Mouse (Mus musculus): ENCODE data around the gene Stx11. TPM values are rescaled to one million over a fixed set of nuclear protein-coding genes. Genes with fewer than 3 reads are reported as not detected.
"Not testable (repeated sequence)": the region's sequence is repeated elsewhere in the genome, so short reads cannot be mapped to it uniquely, and the experiment has no call there.

Gene Stx11
- total RNA-seq, 4 experiments from 2014 or later, result 1.7 to 2.5 (median 2.3) TPM

DNA sequence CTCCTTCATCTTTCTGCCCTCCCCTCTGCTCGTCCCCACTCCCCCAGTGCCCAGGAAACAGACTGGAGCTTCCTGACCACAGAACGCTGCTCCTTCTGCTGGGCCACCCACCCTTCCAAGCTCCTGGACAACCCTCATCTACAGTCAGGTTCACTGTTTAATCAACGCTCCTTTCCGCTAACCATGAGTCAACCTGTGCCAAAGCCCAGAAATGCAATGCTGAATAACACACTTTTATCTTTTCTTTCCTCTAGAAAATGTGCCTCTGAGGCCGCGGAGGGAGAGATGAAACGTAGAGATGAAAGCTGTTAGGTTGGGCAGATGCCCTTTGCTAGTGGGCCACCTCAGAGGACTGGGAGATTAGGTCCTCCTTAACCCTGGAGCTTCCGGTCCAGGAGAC, 2.6 kb downstream of the Stx11 start:
- no peak for DNase-seq (ENCODE audit: low spot score)

GRCm38 (mm10) chr10:12957271-12957670, 6.8 kb downstream of the Stx11 start:
- DNase-seq (ENCODE audit: low spot score), result no peak

GRCm38 (mm10) chr10:12955831-12956230, 8.3 kb downstream of the Stx11 start:
- DNase-seq (ENCODE audit: low spot score), result no peak

GRCm38 (mm10) chr10:12951358-12951757, 12.7 kb downstream of the Stx11 start:
- not testable (repeated sequence) for DNase-seq (ENCODE audit: low spot score)

DNA sequence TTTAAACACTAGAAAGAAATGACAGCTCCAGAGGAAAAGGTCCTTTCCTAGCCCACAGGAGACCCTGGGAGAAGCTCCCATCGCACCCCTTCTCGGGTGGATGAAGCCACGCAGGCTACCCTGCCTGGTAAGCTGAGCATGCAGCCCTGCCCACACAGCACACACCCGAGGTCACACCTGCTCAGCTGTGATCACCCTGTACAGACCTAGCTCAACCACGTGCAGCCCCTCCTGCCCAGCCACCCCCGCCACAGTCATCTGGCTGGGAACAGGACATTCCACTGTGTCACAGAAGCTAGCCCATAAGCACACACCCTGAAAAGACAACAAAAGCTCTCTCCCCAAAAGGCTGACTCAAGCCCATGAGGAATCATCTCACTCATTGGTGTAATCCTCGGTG, 14.8 kb downstream of the Stx11 start:
- no peak for DNase-seq (ENCODE audit: low spot score)

- no peak for DNase-seq (ENCODE audit: low spot score)
Measured at GRCm38 (mm10) chr10:12947606-12948005, 16.5 kb downstream of the Stx11 start.

- DNase-seq (ENCODE audit: low spot score), result no peak
Measured at GRCm38 (mm10) chr10:12941018-12941761, 22.9 kb downstream of the Stx11 start.

GRCm38 (mm10) chr10:12938763-12939162, 25.3 kb downstream of the Stx11 start:
- no peak for DNase-seq (ENCODE audit: low spot score)

- DNase-seq (ENCODE audit: low spot score), result no peak
Measured at GRCm38 (mm10) chr10:12936079-12936478, 28.0 kb downstream of the Stx11 start.

DNA sequence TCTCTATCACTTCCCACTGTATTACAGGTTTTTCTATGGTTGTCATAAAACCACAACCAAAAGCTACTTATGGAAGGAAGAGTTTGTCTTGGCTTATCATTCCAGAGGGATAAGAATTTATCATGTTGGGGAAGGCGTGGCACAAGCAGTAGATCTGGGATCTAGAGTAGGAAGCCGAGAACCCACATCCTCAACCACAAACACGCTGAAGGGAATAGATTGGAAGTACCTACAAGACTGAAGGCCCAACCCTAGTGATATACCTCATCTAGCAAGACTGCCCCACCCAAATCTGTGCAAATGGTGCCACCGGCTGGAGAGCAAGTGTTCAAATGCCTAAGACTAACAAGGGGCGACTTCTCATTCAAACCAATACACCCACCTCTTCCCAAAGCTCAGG, 28.5 kb downstream of the Stx11 start:
- no peak for DNase-seq (ENCODE audit: low spot score)

DNA sequence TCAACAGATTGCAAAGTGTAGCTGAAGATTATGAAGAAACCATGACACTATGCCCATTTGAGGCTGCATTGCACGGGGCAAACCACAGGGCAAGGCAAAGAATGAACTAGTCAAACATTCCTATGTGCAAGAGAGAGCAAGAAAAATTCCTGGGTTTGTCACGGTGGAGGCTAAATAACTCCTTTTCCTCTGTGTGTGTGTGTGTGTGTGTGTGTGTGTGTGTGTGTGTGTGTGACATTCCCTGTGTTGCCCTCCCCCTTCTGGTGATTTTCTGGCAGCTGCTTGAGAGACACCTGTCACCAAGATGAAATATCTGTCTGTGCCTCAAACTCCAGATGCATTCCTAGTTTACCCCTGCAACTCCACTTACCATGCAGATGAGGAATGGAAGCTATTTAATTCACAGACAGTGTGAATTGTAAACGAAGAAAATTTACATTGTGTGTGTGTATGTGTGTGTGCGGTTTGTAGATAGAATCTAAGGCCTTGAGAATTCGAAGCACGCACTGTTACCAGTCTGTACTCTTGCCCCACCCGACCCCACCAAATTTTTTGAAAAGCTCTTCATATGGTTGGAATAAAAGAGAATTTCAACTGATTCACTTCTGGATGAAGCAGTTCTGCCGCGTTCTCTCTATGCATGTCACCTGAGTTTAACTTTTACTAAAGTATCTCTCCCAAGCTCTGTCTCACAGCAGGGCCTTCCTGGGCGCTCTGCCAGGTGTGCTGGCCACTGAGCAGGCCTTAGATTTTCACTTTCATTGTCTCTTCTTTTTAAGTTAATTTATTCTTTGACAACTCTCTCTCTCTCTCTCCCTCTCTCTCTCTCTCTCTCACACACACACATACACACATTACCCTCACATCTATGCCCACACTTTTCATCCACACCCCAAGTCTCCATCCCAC, 32.4 kb downstream of the Stx11 start:
- no peak for DNase-seq (ENCODE audit: low spot score)

DNA sequence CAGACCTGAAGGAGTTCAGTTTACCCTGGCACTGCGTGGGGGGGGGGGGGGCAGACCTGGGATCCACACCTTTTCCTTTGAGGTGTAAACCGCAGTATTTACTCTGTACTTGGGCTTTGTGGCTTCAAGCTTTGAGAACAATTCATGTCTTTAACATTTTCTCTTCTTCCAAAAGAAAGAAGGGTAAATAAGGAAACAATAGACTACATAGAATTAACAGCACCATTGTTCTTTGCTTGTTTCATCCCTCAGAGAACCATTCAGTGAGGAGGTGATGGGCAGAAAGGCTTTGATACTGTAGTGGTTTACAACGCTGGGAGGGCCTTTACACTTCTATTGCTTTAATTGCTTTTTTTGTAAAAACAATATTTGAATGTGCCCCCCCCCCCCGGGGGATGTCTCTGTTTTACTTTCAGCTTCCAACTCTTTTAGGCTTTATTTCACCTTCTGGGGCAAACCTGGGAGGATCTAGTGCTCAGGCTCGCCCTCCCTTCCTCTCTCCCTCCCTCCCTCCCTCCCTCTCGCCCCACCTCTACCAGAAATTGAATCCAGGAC, 33.7 kb downstream of the Stx11 start:
- DNase-seq (ENCODE audit: low spot score), result no peak

DNA sequence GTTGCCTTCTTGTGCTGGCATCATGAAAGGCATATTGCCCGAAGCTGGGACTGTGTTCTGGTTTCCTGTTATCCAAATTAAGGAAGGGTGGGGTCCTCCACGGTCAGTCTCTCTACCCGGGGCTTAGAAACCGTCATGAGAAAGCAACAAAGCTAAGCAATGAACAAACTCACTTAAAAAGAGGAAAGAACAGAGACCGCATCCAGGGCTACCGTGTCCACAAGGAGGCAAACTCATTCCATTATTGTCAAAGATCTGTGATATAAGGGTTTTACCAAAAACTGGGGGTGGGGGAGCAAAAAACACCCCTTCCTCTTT, 34.3 kb downstream of the Stx11 start:
- no peak for DNase-seq (ENCODE audit: low spot score)

DNA sequence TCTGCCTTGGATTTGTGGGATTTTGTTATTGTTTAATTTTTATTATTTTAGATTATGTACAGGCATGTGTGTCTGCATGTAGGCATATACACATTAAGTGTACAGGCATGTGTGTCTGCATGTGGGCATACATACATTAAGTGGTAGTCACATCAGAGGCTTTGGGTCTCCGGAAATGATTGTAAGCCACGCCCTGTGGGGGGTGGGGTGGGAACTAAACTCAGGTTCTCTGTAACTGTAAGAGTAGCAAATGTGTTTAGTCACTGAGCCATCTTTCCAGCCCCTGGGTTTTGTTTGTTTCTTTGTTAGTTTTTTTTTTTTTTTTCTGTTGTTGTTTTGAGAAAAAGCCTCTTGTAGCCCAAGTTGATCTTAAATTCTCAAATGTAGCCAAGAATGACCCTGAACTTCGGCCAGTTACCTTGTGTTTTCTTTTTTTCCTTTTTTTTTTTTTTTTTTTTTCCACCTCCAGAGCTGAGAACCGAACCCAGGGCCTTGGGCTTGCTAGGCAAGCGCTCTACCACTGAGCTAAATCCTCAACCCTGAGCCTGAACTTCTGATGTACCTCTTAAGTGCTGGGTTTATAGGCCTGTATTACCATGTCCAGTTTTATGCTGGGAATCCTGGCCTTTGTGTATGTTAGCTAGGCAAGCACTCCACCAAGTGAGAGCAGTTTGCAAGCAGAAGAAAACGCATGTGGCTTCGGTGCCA, 34.8 kb downstream of the Stx11 start:
- no peak for DNase-seq (ENCODE audit: low spot score)

- DNase-seq (ENCODE audit: low spot score), result no peak
Measured at GRCm38 (mm10) chr10:12928193-12928592, 35.9 kb downstream of the Stx11 start.

- peak; percentile 99 for DNase-seq (ENCODE audit: low spot score)
Measured at GRCm38 (mm10) chr10:12922574-12923353, 41.3 kb downstream of the Stx11 start.

DNA sequence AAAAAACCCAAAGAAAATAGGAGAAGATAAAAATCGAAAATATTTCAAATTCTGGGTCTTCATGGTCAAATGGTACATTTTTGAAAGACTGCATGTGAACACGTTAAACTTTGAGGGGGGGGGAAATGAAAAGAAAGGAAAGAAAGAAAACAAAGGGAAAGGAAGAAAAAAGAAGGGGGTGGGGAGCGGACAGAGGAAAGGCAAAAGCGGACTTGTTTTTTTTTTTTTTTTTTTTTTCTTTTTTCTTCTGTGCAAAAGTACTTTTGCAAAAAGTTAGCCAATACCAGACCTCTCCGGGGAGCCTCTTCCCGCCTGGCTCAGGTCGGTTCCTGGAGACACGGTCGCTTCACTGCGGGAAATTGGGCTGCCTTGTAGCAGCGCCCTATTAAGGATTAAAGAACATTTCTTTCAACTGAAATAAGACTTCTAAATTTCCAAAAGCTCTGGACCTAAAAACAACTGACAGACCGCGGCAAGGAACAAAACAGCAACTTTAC, 42.0 kb downstream of the Stx11 start:
- no peak for DNase-seq (ENCODE audit: low spot score)

DNA sequence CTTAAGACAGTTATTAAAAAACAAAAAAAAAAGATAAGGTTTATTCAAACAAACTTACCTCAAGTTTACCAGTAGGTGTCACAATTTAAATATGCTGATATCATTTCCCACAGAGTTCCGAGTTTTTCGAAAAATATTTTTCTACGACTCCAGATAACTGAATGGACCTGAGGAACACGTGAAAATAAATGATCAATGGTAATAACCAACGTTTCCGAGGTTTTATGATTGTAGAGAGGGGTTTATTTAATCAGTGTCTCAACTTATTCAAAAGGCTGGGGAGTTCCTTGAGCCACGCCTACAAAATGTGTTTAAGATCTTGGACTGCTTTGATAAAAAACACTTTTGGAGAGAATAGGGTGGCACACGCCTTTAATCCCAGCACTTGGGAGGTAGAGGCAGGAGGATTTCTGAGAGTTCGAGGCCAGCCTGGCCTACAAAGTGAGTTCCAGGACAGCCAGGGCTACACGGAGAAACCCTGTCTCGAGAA, 42.5 kb downstream of the Stx11 start:
- no peak for DNase-seq (ENCODE audit: low spot score)

GRCm38 (mm10) chr10:12919287-12919686, 44.8 kb downstream of the Stx11 start:
- DNase-seq (ENCODE audit: low spot score), result peak; percentile 57

GRCm38 (mm10) chr10:12917626-12918025, 46.5 kb downstream of the Stx11 start:
- no peak for DNase-seq (ENCODE audit: low spot score)

DNA sequence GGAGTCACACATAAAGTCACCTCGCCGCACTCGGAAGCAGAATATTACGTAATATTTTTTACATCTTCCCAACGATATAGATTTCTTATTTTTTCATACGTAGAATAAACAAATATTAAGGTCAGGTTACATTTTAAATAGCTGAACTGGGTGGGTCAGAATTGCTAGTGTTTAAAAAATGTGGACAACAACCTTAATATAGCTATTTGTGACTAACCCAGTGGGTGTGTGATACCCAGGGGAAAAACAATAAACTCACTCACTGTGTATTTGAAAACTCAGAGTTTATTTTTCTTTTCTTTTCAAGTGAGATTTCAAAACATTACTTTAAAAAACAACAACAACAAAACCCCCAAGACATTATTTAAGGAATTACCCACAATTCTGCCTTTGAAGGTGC, 47.7 kb downstream of the Stx11 start:
- DNase-seq (ENCODE audit: low spot score), result no peak
